Mouse (Mus musculus) midbrain, embryonic 16.5 days (tissue): ENCODE data around the gene Notum. TPM values are rescaled to one million over a fixed set of nuclear protein-coding genes. Genes with fewer than 3 reads are reported as not detected.
A peak's percentile ranks its signal among the peaks of the same experiment; 100 is the strongest.

Experiments
- ATAC-seq: fragments of 200-750 bp; cut with Nextera tagmentation; 2 replicates; pipeline ENCODE4 v1.8.0; 2017; ENCODE audit warnings: moderate TSS enrichment
- H3K27ac ChIP-seq: fragments of 300-500 bp; sonication (generic); 2 replicates; pipeline ENCODE4 v1.5.1; 2014; ENCODE audit warnings: mild to moderate bottlenecking, low read length, mixed read lengths
- H3K27me3 ChIP-seq: fragments of 300-500 bp; sonication (generic); 2 replicates; pipeline ENCODE4 v1.6.1; 2014; ENCODE audit warnings: low read depth, low read length, mixed read lengths; ENCODE audit not compliant: control insufficient read depth, insufficient read depth
- H3K36me3 ChIP-seq: fragments of 300-500 bp; sonication (generic); 2 replicates; pipeline ENCODE4 v1.6.1; 2014; ENCODE audit warnings: mild to moderate bottlenecking, low read length, moderate library complexity, mixed read lengths; ENCODE audit not compliant: control insufficient read depth, insufficient read depth
- H3K4me1 ChIP-seq: fragments of 300-500 bp; sonication (generic); 2 replicates; pipeline ENCODE4 v1.6.1; 2014; ENCODE audit warnings: mild to moderate bottlenecking, low read length, mixed read lengths; ENCODE audit not compliant: control insufficient read depth, insufficient read depth
- H3K4me2 ChIP-seq: fragments of 300-500 bp; sonication (generic); 2 replicates; pipeline ENCODE4 v1.6.1; 2014; ENCODE audit warnings: mild to moderate bottlenecking, low read length, mixed read lengths
- H3K4me3 ChIP-seq: fragments of 300-500 bp; sonication (generic); 2 replicates; pipeline ENCODE4 v1.5.1; 2014; ENCODE audit warnings: low read depth, mild to moderate bottlenecking, low read length, moderate library complexity, mixed read lengths
- H3K9ac ChIP-seq: fragments of 300-500 bp; sonication (generic); 2 replicates; pipeline ENCODE4 v1.6.1; 2014; ENCODE audit warnings: low read depth, low read length, mixed read lengths
- H3K9me3 ChIP-seq: fragments of 300-500 bp; sonication (generic); replicated peaks from 2 replicates; pipeline ENCODE4 v1.6.1; 2014; ENCODE audit warnings: mild to moderate bottlenecking, low read length, mixed read lengths; ENCODE audit not compliant: control insufficient read depth, poor library complexity, severe bottlenecking
- WGBS: fragments of 180-500 bp; shearing (Covaris S2); extraction: QIAGEN DNeasy Blood & Tissue Kit; methylation state at CpG from one replicate; pipeline ENCODE4 v1.1.7; 2014; 5-methylcytosine and 5-hydroxymethylcytosine counted together
- polyA plus RNA-seq: library from polyadenylated mRNA; unstranded; fragments of >200 nt; fragmentation: Nextera tagmentation; extraction: Ambion mirVana; gene quantifications from 2 replicates; pipeline ENCODE4 v1.2.1, GENCODE M21; 2015

The Notum gene
- polyA plus RNA-seq, 1 experiment from 2014 or later: 1.9 TPM

DNA sequence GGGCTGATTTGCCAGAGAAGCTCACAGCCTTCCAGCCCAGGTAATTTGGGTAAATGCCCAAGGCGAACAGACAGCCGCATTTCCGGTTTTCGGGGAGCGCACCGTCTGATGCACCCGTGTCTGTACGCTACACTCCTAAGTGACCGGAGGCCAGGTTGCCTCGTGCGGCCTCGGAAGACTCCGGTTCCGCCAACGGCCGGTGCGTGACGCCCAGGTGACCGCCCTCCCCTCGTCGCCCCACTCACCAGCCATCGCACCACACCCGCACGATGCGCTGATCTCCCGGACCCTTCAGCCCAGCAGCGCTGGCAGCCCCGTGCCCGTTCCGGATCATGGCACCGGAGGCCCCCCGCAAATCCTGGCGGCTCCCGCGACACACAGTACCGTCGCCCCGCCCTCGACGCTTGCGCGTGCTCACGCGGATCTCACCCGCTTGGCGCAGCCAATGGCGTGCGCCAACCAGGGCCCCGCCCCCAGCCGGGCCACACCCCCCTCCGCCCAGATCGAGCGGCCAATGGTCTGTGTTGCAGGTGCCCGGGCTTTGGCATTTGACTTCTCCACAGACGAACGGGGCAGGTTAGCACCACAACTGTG lies 43.4 kb downstream of the Notum start, which contains the start of gene Pcyt2:
Pcyt2 (minus strand) TSS at position 418 of the 594 bp plus-strand sequence.
- peak within 1 kb of the TSS; percentile 80 for H3K4me3 ChIP-seq
- WGBS: 1% methylated on average over 56 of the region's 56 CpGs
- H3K9ac ChIP-seq: peak within 1 kb of the TSS; percentile 87
- H3K4me2 ChIP-seq: peak within 1 kb of the TSS; percentile 94
- H3K36me3 ChIP-seq: peaks cover 42% of the 10 kb centered on the region
- peaks cover 19% of the 10 kb centered on the region for H3K4me1 ChIP-seq
- no peaks in the 10 kb centered on the region for H3K27me3 ChIP-seq
- H3K9me3 ChIP-seq: no peaks in the 10 kb centered on the region
- H3K27ac ChIP-seq: peak within 1 kb of the TSS; percentile 89
- ATAC-seq: peak; percentile 95

DNA sequence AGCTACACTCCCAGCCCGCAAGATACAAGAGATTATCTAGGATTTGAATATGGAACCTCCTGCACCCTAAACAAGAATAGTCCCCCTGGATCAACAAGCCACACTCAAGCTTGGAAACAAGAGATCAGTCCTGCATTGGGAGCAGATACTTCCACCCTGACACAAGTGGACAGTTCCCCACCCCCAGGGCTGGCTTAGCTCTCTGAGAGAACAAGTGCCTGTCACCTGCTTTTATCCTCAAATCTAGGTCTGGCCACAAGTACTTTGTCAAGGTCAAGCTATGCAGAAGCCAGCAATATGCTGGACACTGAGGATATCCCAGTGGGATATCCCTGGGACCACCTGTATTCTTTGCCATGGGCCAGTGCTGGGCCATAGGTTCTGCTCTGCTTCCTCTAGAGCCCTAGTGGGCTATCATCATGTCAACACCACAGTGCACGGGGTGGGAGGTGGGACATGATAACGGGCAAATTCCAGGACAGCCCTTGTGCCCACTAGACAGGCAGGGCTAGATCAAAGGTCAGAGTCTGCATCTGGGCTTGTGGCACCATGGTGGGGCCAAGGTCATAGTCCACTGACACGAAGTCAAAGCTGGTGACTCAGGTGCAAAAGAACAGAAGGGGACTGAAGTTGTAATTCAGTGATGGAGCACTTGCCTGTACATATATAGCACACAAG lies 44.2 kb downstream of the Notum start:
- H3K9ac ChIP-seq: peak overlapping the region; percentile 87
- H3K9me3 ChIP-seq: no peaks in the 10 kb centered on the region
- no peaks in the 10 kb centered on the region for H3K27me3 ChIP-seq
- H3K36me3 ChIP-seq: peaks cover 46% of the 10 kb centered on the region
- WGBS: 51% methylated on average over 4 of the region's 4 CpGs
- H3K4me2 ChIP-seq: peak overlapping the region; percentile 94
- ATAC-seq: no peak
- H3K4me1 ChIP-seq: peaks cover 19% of the 10 kb centered on the region
- peak overlapping the region; percentile 89 for H3K27ac ChIP-seq
- H3K4me3 ChIP-seq: peak overlapping the region; percentile 80

DNA sequence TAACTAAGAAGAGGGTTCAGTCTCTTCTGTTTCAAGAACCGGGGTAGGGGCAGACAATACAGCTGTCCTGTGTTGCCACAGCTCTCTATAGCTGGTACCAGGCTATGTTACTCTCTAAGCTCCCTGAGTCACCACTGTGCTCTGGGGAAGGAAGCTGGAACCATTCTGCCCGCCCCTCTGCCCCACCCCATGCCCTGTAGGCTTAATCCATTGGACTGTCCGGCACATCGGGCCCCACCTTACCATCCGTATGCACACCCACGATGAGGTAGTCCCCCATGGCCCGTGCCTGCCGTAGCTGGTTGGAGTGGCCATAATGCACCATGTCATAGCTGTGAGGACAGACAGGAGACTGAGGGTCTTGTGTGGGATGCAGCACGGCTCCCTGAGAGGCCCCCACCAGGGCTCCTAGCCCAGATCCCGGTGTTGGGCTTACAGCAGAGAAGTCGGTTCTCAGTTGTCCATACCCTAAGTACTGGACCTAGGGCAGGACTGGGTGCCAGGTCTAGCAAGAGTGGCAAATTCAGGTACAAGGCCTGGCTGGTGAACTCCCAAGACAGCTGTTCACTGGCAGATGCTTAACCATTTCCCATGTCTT lies 45.3 kb downstream of the Notum start:
- Histone ChIP-seq H3K9ac (peak overlapping the region; percentile 25; the same call in 1 of the 2 replicates), H3K4me2 (peak overlapping the region; percentile 94; the same call in 1 of the 2 replicates), H3K4me1 (peaks cover 19% of the 10 kb centered on the region), H3K36me3 (peaks cover 44% of the 10 kb centered on the region), H3K9me3 (no peaks in the 10 kb centered on the region), H3K27ac (no peak overlapping the region), H3K4me3 (no peak overlapping the region), H3K27me3 (no peaks in the 10 kb centered on the region)
- 91% methylated on average over 11 of the region's 11 CpGs for WGBS
- no peak for ATAC-seq

DNA sequence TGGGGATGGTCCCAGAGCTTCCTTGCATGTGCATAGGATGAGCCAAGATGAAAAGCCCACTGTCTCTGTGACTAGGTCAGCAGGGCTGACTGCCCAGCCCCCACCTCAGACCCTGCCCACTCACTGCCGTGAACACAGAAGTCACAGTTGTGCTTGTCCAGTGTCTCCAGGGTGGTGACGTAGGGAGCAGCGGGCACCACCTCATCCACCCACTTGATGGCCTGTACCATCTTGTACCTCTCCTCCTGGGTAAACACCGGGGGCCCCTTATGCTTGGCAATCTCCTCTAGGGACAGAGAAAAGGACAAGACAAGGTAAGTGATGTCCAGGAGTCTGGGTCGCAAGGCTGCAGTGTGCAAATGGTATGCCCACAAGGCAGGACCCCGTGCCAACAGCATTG lies 45.8 kb downstream of the Notum start:
- Histone ChIP-seq H3K4me2 (no peak overlapping the region), H3K36me3 (peaks cover 44% of the 10 kb centered on the region), H3K9ac (no peak overlapping the region), H3K27ac (no peak overlapping the region), H3K4me1 (peaks cover 19% of the 10 kb centered on the region), H3K9me3 (no peaks in the 10 kb centered on the region), H3K4me3 (no peak overlapping the region), H3K27me3 (no peaks in the 10 kb centered on the region)
- 94% methylated on average over 6 of the region's 6 CpGs for whole genome bisulfite sequencing
- no peak for ATAC-seq

DNA sequence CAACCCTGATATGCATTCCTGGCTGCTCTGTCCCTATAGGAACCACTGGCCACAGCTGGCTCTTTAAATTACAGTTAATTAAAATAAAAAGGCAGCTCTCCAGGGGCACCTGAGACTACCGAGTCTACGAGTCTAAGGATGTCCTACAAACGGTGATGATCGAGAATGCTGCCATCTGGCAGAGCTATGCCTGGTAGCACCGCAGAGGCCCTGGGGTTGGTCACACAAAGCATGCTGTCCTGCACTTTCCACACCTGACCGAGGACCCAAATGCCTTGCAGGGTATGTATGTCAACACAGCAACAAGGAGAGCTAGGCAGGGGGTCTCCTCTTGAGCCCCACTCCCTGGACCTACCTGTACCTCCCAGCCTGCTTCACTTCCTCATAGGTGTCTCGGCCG lies 47.0 kb downstream of the Notum start:
- Histone ChIP-seq H3K4me1 (peaks cover 19% of the 10 kb centered on the region), H3K27ac (no peak overlapping the region), H3K36me3 (peaks cover 42% of the 10 kb centered on the region), H3K4me3 (no peak overlapping the region), H3K9ac (no peak overlapping the region), H3K9me3 (no peaks in the 10 kb centered on the region), H3K27me3 (no peaks in the 10 kb centered on the region; the same call in 1 of the 2 replicates), H3K4me2 (no peak overlapping the region)
- 85% methylated on average over 8 of the region's 8 CpGs for WGBS
- no peak for ATAC-seq

- H3K4me3 ChIP-seq: no peak overlapping the region
- H3K4me1 ChIP-seq: peaks cover 23% of the 10 kb centered on the region
- no peak overlapping the region for H3K27ac ChIP-seq
- no peaks in the 10 kb centered on the region; the same call in 1 of the 2 replicates for H3K27me3 ChIP-seq
- WGBS: 90% methylated on average over 9 of the region's 10 CpGs
- peaks cover 37% of the 10 kb centered on the region for H3K36me3 ChIP-seq
- H3K9me3 ChIP-seq: no peaks in the 10 kb centered on the region
- H3K9ac ChIP-seq: no peak overlapping the region
- H3K4me2 ChIP-seq: no peak overlapping the region
- ATAC-seq: no peak
Measured at GRCm38 (mm10) chr11:120613481-120613972, 47.4 kb downstream of the Notum start.

DNA sequence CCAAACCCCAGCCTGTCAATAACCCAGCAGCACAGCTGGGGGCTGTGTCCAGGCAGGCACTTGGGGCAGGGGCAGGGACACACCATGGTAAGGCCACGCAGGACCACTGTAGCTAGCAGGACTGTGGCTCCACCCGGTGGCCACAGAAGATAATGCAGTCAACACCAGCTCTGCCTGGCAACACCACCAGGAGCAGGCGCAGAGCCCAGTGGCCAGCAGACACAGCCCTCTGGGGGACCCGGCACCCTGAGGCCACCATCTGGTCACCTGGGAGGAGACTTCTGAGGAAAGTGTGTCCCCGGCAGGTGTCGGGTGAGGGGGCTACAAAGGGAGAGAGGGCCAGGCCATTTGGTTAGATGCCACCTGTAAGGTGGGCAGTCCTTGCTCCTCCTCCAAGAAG lies 48.2 kb downstream of the Notum start:
- ATAC-seq: no peak
- H3K27me3 ChIP-seq: no peaks in the 10 kb centered on the region; the same call in 1 of the 2 replicates

GRCm38 (mm10) chr11:120610477-120611046 lies 50.4 kb downstream of the Notum start:
- Histone ChIP-seq H3K4me2 (no peak overlapping the region), H3K9ac (no peak overlapping the region), H3K36me3 (peaks cover 28% of the 10 kb centered on the region; the same call in 1 of the 2 replicates), H3K27me3 (no peaks in the 10 kb centered on the region; the same call in 1 of the 2 replicates), H3K9me3 (no peaks in the 10 kb centered on the region), H3K27ac (no peak overlapping the region), H3K4me1 (peaks cover 6% of the 10 kb centered on the region; the same call in 1 of the 2 replicates), H3K4me3 (no peak overlapping the region)
- WGBS: 79% methylated on average over 9 of the region's 9 CpGs
- ATAC-seq: no peak

More for the DNA sequence above, 48.2 kb downstream of the Notum start:
- H3K4me2 ChIP-seq: no peak overlapping the region
- no peak overlapping the region for H3K27ac ChIP-seq
- no peaks in the 10 kb centered on the region for H3K9me3 ChIP-seq
- no peak overlapping the region for H3K9ac ChIP-seq
- peaks cover 22% of the 10 kb centered on the region for H3K4me1 ChIP-seq
- 47% methylated on average over 6 of the region's 6 CpGs for WGBS
- peaks cover 31% of the 10 kb centered on the region; the same call in 1 of the 2 replicates for H3K36me3 ChIP-seq
- H3K4me3 ChIP-seq: no peak overlapping the region
